Mouse (Mus musculus) limb, embryonic 15.5 days (tissue): ENCODE measurements around the gene Wtip. TPM values are rescaled to one million over a fixed set of nuclear protein-coding genes. Genes with fewer than 3 reads are reported as not detected.
"Not testable (repeated sequence)": the region's sequence is repeated elsewhere in the genome, so short reads cannot be mapped to it uniquely, and the experiment has no call there.

Source experiments
- ATAC-seq: fragments of 200-750 bp; cut with Nextera tagmentation; 2 replicates; pipeline ENCODE4 v1.8.0; 2017; ENCODE audit warnings: low read depth, moderate TSS enrichment; ENCODE audit not compliant: insufficient number of reproducible peaks, low FRiP score, low TSS enrichment
- H3K27ac ChIP-seq: fragments of 300-500 bp; sonication (generic); 2 replicates; pipeline ENCODE4 v1.5.1; 2015; ENCODE audit warnings: moderate library complexity, mild to moderate bottlenecking, inconsistent platforms
- H3K27me3 ChIP-seq: fragments of 300-500 bp; sonication (generic); 2 replicates; pipeline ENCODE4 v1.6.1; 2015; ENCODE audit warnings: inconsistent platforms
- H3K36me3 ChIP-seq: fragments of 300-500 bp; sonication (generic); 2 replicates; pipeline ENCODE4 v1.6.1; 2015; ENCODE audit warnings: inconsistent platforms
- H3K4me1 ChIP-seq: fragments of 300-500 bp; sonication (generic); 2 replicates; pipeline ENCODE4 v1.6.1; 2015; ENCODE audit warnings: inconsistent platforms
- H3K4me2 ChIP-seq: fragments of 300-500 bp; sonication (generic); 2 replicates; pipeline ENCODE4 v1.6.1; 2015; ENCODE audit warnings: mild to moderate bottlenecking, inconsistent platforms
- H3K4me3 ChIP-seq: fragments of 300-500 bp; sonication (generic); 2 replicates; pipeline ENCODE4 v1.5.1; 2015; ENCODE audit warnings: mild to moderate bottlenecking, inconsistent platforms
- H3K9ac ChIP-seq: fragments of 300-500 bp; sonication (generic); 2 replicates; pipeline ENCODE4 v1.6.1; 2015; ENCODE audit warnings: inconsistent platforms
- H3K9me3 ChIP-seq: fragments of 300-500 bp; sonication (generic); 2 replicates; pipeline ENCODE4 v1.6.1; 2016; ENCODE audit warnings: inconsistent platforms
- WGBS: fragments of 180-500 bp; shearing (Covaris S2); methylation state at CpG from one replicate; pipeline ENCODE4 v1.1.7; 2015; 5-methylcytosine and 5-hydroxymethylcytosine counted together
- polyA plus RNA-seq: library from polyadenylated mRNA; unstranded; fragments of >200 nt; fragmentation: Nextera tagmentation; extraction: Ambion mirVana; gene quantifications from 2 replicates; pipeline ENCODE4 v1.2.1, GENCODE M21; 2015

Wtip gene
- polyA plus RNA-seq: 6.4 and 8.0 TPM in 2 replicates

DNA sequence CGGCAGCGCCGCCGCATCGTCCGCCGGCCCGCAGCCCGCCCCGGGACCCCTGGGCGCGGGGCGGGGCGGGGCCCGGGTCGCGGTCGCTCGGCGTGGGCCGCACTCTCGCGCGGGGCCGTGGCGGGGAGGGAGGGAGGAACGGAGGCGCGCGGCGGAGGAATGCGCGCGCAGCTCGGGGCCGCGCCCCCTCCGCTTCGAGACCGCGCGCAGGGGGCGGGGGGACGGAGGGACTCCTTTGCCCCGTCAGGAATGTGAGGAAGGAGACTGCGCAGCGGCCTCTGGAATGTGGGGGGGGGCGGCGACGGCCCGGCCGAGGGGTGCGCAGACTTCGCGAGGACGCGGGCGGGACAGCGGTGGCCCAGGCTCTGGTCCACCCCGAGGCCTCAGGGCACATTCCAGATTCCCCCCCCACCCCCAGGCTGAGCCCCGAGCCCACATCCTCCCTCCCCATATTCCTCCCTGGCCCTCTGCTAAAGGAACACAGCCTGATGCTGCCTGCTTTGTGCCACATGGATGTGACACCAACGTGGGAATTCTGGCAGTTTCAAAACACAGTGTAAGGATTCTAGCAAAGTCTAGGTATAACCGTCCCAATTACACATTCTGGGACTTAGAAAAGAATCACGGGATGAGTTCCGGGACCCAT lies at the start of gene Wtip:
Gene Wtip (minus strand): TSS at position 152 of the 646 bp plus-strand sequence.
- peak; percentile 90 for ATAC-seq
- 1% methylated on average over 50 of the region's 65 CpGs for WGBS

DNA sequence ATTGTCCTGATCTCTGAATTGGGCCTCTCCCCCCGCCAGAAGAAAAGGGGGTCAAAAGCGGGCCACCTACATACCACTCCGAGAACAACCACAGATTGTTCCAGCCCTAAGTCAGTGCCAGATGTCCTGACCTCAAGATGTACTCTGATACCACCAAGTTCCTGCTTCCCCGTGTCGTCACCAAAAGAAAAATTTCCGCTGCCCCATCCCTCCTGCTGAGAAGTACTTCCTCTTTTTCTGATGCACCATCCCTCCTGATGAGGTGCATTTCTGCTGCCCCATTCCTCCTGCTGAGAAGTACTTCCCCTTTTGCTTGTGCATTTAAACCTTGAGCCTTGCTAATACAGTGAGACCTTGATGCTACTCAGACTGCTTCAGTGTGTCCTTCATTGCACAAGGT lies 43.2 kb upstream of the Wtip start:
- H3K9ac ChIP-seq, H3K27me3 ChIP-seq, H3K4me1 ChIP-seq, H3K4me2 ChIP-seq, H3K4me3 ChIP-seq, ATAC-seq, H3K27ac ChIP-seq, H3K9me3 ChIP-seq, H3K36me3 ChIP-seq: not testable (repeated sequence)
- WGBS: 85% methylated on average over 6 of the region's 6 CpGs

More for the DNA sequence above, at the start of gene Wtip:
- no peaks in the 10 kb centered on the region for H3K27me3 ChIP-seq
- H3K9me3 ChIP-seq: no peaks in the 10 kb centered on the region
- peak within 1 kb of the TSS; percentile 92 for H3K9ac ChIP-seq
- H3K36me3 ChIP-seq: 0 out of 2 replicates have a peak, but pooled peaks cover 2% of the 10 kb centered on the region
- peak within 1 kb of the TSS; percentile 92 for H3K4me3 ChIP-seq
- H3K4me1 ChIP-seq: peaks cover 28% of the 10 kb centered on the region
- peak within 1 kb of the TSS; percentile 89 for H3K27ac ChIP-seq
- H3K4me2 ChIP-seq: peak within 1 kb of the TSS; percentile 67

DNA sequence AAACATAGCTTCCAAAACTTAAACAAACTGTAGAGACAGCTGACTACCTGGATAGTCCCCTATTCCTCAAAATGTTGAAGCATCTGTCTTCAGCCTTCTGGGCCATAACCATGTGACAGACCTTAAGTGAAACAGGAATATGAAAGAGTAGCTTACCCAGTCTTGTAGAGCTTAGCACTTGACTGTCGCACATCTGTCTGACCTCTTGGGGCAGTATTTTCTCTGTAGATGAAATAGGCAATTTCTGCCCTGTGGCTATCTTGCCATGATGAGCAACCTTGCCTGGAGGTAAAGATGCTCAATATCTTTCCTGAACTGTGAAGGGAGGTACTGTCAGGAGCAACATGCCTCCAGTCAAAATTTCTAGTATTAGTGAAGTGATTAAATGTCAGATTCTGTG lies 39.2 kb upstream of the Wtip start:
- no peak for ATAC-seq
- Histone ChIP-seq H3K9ac (no peak overlapping the region), H3K27me3 (no peaks in the 10 kb centered on the region), H3K4me2 (no peak overlapping the region), H3K27ac (no peak overlapping the region), H3K4me3 (no peak overlapping the region), H3K9me3 (no peaks in the 10 kb centered on the region), H3K36me3 (no peaks in the 10 kb centered on the region), H3K4me1 (0 out of 2 replicates have a peak, but pooled peaks cover 4% of the 10 kb centered on the region)
- 81% methylated on average over 1 of the region's 1 CpGs for WGBS

DNA sequence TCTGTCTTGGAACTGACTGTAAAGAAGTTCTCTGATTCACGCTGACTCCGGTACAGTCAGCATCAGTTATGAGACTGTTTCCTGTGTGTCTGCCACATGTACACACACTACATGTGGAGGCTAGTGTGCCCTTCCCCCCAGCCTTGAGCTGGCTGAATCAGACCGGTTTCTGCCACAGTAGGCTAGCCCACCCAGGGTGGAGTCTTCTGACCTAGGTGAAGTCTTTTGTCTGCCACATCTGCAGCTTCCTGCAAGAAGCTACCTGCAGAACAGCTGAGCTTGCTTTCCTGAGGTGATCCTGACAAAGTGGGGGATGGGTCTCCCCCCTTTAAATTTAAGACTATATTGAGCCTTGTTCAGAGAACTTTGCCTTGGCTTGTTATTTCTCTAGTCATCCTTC lies 36.4 kb upstream of the Wtip start, which contains the start of gene Uba2:
Gene Uba2 (minus strand): TSS at position 146 of the 400 bp plus-strand sequence.
- Histone ChIP-seq H3K27ac (peak within 1 kb of the TSS; percentile 92), H3K9ac (peak within 1 kb of the TSS; percentile 97), H3K36me3 (peaks cover 10% of the 10 kb centered on the region), H3K4me2 (peak within 1 kb of the TSS; percentile 62), H3K27me3 (no peaks in the 10 kb centered on the region), H3K4me1 (peaks cover 8% of the 10 kb centered on the region), H3K4me3 (peak within 1 kb of the TSS; percentile 94), H3K9me3 (no peaks in the 10 kb centered on the region)
- ATAC-seq: no peak
- WGBS: 86% methylated on average over 3 of the region's 3 CpGs

DNA sequence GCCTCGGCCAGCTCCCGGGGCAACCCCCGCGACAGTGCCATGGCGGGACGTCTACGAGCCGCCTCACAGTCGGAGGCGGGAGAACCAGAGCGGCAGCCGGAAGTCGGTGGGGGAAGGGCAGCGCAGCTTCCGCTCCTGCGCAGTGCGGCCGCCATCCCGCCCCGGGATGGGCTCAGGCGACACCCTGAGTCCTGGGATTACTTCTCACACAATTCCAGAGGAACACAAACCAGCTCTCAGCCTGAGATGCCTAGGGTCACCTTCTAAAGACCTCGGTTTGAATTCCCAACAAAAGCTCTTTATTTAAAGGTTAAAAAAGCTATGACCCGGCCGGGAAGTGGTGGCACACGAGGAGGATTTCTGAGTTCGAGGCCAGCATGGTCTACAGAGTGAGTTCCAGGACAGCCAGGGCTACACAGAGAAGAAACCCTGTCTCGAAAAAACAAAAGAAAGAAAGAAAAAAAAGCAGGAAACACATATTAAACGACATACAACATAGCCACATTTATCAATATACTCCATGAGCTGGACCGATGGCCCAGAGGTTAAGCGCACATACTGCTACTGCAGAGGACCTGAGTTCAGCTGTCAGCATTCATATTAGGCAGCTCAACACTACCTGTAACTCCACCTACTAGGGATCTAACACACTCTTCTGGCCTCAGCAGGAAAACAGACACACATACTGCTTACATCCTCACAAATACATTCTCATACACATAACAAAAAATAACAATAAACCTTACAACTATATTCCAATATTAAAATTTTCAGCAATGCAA lies 35.6 kb upstream of the Wtip start:
- Histone ChIP-seq H3K4me1 (peaks cover 8% of the 10 kb centered on the region), H3K9ac (peak overlapping the region; percentile 97), H3K4me2 (peak overlapping the region; percentile 62), H3K4me3 (peak overlapping the region; percentile 94), H3K9me3 (no peaks in the 10 kb centered on the region), H3K27me3 (no peaks in the 10 kb centered on the region), H3K36me3 (peaks cover 15% of the 10 kb centered on the region), H3K27ac (peak overlapping the region; percentile 92)
- ATAC-seq: peak; percentile 93
- WGBS: 9% methylated on average over 30 of the region's 30 CpGs

DNA sequence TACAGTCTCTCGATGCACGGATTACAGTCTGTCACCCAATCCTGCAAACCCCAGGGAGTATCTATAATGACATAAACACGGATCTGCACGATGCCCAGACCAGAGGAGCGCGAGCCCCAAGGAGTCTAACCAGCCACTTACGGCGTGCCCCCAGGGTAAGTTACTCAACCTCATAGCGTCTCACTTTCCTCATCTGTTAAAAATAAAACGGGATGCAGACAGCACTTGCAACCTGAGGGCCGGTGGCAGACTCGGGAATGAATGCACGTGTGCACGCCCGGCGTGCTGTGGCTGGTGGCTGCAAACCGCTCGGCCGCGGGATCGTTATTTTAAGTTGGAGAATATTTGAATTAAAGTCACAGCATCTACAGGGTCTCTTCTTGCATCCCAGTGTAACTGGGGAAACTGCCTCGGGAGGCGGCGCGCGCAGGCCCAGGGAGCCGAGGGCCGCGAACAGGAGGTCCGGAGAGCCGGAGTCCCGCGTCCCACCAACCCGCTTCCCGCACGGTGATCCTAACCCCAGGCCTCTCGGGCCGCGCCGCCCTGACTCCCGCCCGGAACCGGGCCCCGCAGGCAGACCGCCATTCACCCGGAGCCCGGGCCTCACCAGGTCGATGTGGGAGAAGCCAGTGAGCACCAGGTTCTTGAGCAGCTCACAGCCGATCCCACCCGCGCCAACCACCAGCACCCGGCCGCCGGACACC lies 34.9 kb upstream of the Wtip start:
- peak overlapping the region; percentile 97 for H3K9ac ChIP-seq
- no peaks in the 10 kb centered on the region for H3K27me3 ChIP-seq
- peaks cover 23% of the 10 kb centered on the region for H3K36me3 ChIP-seq
- H3K27ac ChIP-seq: peak overlapping the region; percentile 92
- H3K4me1 ChIP-seq: peaks cover 8% of the 10 kb centered on the region
- peak overlapping the region; percentile 62 for H3K4me2 ChIP-seq
- ATAC-seq: peak; percentile 67
- no peaks in the 10 kb centered on the region for H3K9me3 ChIP-seq
- peak overlapping the region; percentile 94 for H3K4me3 ChIP-seq
- WGBS: under 1% methylated on average over 54 of the region's 54 CpGs

DNA sequence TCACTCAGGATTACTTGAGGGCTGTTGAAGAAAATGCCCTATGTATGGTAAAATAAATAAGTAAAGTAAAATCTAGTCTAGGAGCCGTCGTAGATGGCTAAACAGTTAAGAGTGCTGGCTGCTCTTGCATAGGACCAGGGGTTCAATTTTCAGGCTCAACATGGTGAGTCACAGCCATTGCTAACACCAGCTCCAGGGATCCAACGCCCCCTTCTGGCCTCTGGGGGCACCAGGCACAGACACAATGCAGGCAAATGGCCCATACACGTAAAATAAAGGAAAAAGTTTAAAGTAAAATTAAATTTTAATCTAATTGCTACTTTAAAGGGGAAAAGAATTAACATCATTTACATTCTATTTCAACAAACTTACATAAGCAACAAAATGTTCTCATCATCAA lies 33.8 kb upstream of the Wtip start:
- ATAC-seq: no peak
- Histone ChIP-seq H3K27ac (no peak overlapping the region), H3K4me3 (no peak overlapping the region), H3K36me3 (peaks cover 33% of the 10 kb centered on the region), H3K9ac (no peak overlapping the region), H3K27me3 (no peaks in the 10 kb centered on the region), H3K4me1 (peaks cover 8% of the 10 kb centered on the region), H3K9me3 (no peaks in the 10 kb centered on the region), H3K4me2 (0 out of 2 replicates have a peak overlapping the region, but pooled peaks have one; percentile 19)
- WGBS: 53% methylated on average over 4 of the region's 4 CpGs

DNA sequence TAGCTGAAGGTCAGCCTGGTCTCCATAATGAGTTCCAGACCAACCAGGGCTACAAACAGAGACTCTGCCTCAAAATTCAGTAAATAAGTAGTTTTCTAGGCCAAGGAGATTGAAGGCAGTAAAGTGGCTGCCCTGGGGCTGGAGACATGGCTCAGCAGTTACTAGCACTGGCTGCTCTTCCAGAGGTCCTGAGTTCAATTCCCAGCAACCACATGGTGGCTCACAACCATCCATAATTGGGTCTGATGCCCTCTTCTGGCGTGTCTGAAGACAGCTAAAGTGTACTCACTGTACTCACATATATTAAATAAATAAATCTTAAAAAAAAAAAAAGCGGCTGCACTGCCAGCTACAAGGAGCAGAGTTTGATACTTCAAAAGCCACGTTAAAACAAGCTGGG lies 32.9 kb upstream of the Wtip start:
- ATAC-seq: no peak
- 81% methylated on average over 3 of the region's 3 CpGs for WGBS
- Histone ChIP-seq H3K27ac (no peak overlapping the region), H3K4me2 (no peak overlapping the region), H3K9ac (no peak overlapping the region), H3K4me3 (no peak overlapping the region), H3K9me3 (no peaks in the 10 kb centered on the region), H3K4me1 (peaks cover 8% of the 10 kb centered on the region), H3K27me3 (no peaks in the 10 kb centered on the region), H3K36me3 (peaks cover 42% of the 10 kb centered on the region)

DNA sequence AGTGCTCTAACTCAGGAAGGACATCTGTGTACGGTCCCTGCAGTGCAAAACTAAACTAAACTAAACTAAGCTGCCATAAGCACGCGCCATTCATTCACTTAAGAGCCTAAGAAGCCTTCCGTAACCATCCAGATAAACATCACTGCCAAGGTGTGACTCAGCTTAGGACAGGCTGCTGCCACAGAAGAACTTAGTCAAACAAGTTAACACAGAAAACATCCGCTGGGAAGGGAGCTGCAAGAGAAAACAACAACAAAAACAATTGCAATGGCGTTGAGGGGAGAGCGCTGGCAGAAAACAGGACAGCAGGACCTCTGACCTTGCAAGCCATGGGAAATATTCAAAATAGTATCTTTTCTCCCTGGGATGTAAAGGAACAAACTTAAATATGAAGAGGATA lies 31.6 kb upstream of the Wtip start:
- Histone ChIP-seq H3K4me3 (no peak overlapping the region), H3K27me3 (no peaks in the 10 kb centered on the region), H3K9me3 (no peaks in the 10 kb centered on the region), H3K9ac (no peak overlapping the region), H3K36me3 (peaks cover 54% of the 10 kb centered on the region), H3K4me2 (no peak overlapping the region), H3K27ac (no peak overlapping the region), H3K4me1 (peaks cover 8% of the 10 kb centered on the region)
- 91% methylated on average over 7 of the region's 7 CpGs for WGBS
- no peak for ATAC-seq

DNA sequence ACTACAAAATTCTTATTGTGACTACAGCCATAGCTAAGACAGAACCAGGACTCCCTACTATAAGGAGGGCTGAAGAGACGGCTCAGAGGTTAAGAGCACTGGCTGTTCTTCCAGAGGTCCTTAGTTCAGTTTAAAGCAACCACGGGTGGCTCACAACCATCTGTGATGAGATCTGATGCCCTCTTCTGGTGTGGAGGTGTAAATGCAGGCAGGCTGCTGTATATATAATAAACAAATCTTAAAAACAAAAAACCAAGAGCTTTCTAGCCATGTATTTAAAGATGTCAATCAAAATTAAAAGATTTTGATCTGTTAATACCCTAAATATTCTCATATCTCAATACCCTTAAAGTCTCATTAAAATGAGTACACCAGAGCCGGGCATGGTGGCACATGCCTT lies 26.1 kb upstream of the Wtip start:
- no peak overlapping the region for H3K27ac ChIP-seq
- H3K4me2 ChIP-seq: no peak overlapping the region
- WGBS: 91% methylated on average over 3 of the region's 3 CpGs
- H3K27me3 ChIP-seq: no peaks in the 10 kb centered on the region
- no peak overlapping the region for H3K9ac ChIP-seq
- peaks cover 91% of the 10 kb centered on the region for H3K36me3 ChIP-seq
- H3K4me1 ChIP-seq: no peaks in the 10 kb centered on the region
- no peak overlapping the region for H3K4me3 ChIP-seq
- no peak for ATAC-seq
- H3K9me3 ChIP-seq: no peaks in the 10 kb centered on the region

DNA sequence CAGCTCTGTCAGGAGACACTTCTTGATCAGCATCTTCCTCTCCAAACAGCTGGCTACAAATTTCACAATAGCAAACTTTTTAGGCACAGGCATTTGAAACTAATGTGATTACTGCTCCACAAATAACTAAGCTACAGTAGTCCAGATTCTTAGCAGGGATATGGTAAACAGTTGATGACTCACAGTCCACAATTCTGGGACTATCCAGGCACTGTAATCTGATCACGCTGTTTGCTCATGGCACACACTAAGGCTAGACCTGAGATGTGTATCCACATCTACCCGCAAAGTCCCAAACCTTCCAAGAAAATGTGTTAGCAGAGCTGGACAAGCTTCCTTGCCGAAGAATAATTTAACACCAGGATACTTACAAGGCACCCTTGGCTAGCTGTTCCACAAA lies 24.9 kb upstream of the Wtip start:
- Histone ChIP-seq H3K27me3 (no peaks in the 10 kb centered on the region), H3K4me1 (no peaks in the 10 kb centered on the region)
- 95% methylated on average over 3 of the region's 3 CpGs for WGBS

DNA sequence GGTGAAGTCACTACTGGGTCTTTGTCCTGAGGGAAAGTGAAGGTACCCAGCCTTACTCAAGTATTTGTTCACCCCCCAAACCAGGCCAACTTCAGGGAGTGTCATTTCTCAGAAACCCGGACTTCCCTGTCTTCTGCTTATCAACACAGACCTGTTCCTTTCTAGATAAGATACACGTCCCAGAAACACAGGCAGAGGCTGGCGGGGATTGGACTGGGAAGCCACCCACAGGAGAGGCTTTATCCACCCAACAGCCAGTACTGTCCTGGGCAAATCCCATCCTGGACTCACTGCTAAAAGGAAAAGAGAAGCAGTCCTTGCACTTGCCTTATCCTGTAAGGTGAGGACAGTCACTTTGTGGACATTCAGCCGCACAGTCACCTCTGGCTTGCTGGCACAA lies 14.1 kb upstream of the Wtip start:
- H3K4me1 ChIP-seq: no peaks in the 10 kb centered on the region
- H3K27ac ChIP-seq: no peak overlapping the region
- H3K9ac ChIP-seq: no peak overlapping the region
- H3K9me3 ChIP-seq: no peaks in the 10 kb centered on the region
- no peak overlapping the region for H3K4me2 ChIP-seq
- H3K27me3 ChIP-seq: no peaks in the 10 kb centered on the region
- H3K4me3 ChIP-seq: no peak overlapping the region
- WGBS: 95% methylated on average over 4 of the region's 4 CpGs
- no peak for ATAC-seq
- H3K36me3 ChIP-seq: peaks cover 95% of the 10 kb centered on the region

More for the DNA sequence above, 24.9 kb upstream of the Wtip start:
- Histone ChIP-seq H3K9me3 (no peaks in the 10 kb centered on the region), H3K4me2 (no peak overlapping the region), H3K27ac (no peak overlapping the region), H3K4me3 (no peak overlapping the region), H3K9ac (no peak overlapping the region), H3K36me3 (peaks cover 92% of the 10 kb centered on the region)
- no peak for ATAC-seq
